Mouse (Mus musculus) retina, postnatal 1 day (tissue): ENCODE data around the gene Opcml.

Experiments used
- DNase-seq: peaks from one replicate; pipeline ENCODE4 v3.0.0-alpha.2; 2012

Gene Opcml

GRCm38 (mm10) chr9:28177052-28177451, 386.5 kb downstream of the Opcml start:
- no peak for DNase-seq

- DNase-seq: no peak
These were observed 387.7 kb downstream of the Opcml start for GRCm38 (mm10) chr9:28178123-28178887.

DNA sequence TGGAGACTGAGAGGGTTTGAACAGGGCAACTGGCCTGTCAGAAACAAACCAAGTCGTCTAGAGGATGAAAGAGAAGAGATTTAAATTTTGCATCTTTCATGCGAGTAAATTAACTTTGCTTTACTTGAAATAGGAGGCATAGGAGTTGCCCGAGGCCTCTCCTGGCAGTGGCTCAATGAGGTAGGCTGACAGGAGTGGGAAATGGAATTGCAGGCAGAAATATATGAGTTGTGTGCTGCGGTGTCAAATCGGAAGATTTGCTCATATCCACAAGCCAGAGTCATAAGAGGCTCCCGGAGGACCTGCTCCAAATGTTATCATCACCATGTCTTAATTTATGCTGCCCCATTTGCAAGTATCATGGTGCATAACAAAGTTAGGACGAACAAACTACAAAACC, 391.3 kb downstream of the Opcml start:
- no peak for DNase-seq

GRCm38 (mm10) chr9:28190226-28190625, 399.7 kb downstream of the Opcml start:
- DNase-seq: no peak

- no peak for DNase-seq
These were observed 400.2 kb downstream of the Opcml start for GRCm38 (mm10) chr9:28190751-28191150.

DNA sequence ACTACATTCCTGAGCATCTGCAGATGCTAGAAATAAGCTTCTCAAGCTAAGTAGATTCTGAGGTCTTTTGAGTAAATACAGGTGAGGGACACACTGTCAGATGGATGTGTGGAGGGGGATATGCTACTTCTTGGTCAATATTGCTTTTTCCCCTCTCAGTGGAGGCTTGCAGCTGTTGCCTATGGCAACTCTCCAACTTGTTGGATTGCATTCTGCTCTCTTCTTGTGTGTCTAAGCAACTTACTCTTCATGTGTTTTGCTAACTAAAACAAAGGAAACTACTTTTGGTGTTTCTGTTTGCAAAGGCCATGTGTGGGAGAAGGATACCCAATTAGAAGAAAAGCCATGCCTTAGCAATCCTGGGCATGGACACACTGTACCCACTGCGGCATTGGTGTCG, 406.0 kb downstream of the Opcml start:
- no peak for DNase-seq

DNA sequence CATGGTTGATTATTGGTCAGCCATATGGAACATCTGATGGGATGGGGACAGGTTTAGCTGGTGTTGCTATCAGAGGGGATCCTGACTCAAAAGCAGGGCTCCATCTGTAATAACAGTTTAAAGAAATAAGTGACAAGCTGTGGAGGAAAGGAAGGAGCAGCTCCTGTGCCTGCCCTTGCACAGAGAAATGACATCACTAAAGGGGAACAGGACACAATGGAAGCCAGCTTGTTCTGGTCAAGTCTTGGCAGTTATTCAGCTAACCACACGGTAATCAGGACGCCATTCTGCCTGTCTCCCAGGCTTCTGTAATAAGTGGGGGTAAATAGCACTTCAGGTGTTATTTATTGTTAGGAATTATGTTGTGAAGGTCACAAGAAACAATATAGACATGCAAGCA, 406.5 kb downstream of the Opcml start:
- no peak for DNase-seq

- DNase-seq: peak; percentile 49
These were observed 407.1 kb downstream of the Opcml start for GRCm38 (mm10) chr9:28197631-28198030.

DNA sequence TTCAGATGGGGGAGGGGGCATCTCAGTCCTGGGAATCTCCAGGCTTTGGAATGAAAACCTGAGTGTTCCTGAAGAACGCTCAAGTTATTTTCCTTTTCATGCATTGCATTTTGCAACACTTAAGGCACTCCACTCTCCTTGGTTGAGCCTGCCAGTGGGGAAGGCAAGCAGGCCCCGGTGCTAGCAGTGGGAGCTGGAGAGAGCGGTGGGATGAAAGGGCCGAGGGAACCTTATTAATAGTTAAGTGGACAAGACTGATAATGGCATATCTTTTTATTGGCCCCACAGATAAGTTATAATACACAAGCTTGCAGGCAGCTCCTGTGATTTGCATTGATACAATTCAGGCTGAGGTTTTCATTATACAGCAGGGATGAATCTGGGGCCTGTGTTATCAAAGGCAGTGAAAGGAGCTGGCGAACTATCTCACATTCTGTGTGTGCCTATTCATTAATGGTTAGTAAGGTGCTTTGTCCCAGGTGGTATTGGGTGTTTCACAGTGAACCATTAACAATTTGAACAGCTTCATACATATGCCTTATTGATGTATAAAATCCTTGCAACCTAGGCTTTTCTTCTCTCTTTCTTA, 407.6 kb downstream of the Opcml start:
- no peak for DNase-seq

GRCm38 (mm10) chr9:28207441-28207840, 416.9 kb downstream of the Opcml start:
- DNase-seq: no peak

- no peak for DNase-seq
These were observed 418.1 kb downstream of the Opcml start for GRCm38 (mm10) chr9:28208696-28209095.

- DNase-seq: peak; percentile 3
These were observed 421.3 kb downstream of the Opcml start for GRCm38 (mm10) chr9:28211877-28212276.

GRCm38 (mm10) chr9:28213893-28214292, 423.3 kb downstream of the Opcml start:
- no peak for DNase-seq

DNA sequence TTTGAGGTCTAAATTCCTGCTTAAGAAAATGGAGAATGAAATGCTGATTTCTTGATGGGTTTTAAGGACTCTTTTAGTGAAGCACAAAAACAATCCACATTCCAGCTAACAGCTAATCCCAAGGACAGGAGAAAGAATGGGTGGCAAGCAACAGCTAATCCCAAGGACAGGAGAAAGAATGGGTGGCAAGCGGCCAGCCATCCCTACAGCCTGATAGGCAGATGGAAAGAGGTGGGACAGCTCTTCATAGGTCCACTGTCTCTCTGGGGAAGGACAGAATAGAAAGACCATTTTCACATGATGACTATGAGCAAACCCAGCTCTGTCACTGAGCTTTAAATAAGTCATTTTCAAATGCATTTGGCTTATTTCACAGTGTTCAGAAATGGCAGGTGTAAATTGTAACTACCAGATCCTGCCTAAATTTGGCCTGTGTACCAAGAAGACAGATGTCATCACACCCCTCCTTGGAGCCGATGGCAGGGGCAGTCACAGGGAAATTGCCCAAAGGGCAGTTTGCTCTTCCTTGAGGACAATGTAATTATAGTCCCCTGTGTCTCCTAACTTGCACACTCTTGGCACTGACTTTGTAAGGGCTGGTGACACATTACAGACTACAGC, 427.6 kb downstream of the Opcml start:
- no peak for DNase-seq

GRCm38 (mm10) chr9:28222726-28223125, 432.2 kb downstream of the Opcml start:
- DNase-seq: no peak

- DNase-seq: no peak
These were observed 435.4 kb downstream of the Opcml start for GRCm38 (mm10) chr9:28225824-28226569.

DNA sequence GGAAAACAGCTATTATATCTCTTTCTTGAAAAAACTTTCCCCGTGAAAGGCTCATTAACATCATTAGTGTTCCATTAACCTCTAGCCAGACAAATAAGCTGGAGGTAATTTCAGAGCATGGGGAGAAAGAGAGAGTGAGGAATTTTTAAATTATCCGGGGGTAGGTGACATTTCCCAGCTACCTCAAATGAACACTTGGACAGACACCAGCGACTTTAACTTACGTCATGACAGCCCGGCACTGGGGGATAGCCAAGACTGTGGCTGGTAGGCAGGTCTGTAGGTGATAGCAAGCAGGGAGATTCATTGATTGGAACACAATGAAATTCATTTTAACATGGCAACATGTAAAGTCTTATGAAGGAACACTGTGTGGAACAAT, 436.0 kb downstream of the Opcml start:
- DNase-seq: no peak

DNA sequence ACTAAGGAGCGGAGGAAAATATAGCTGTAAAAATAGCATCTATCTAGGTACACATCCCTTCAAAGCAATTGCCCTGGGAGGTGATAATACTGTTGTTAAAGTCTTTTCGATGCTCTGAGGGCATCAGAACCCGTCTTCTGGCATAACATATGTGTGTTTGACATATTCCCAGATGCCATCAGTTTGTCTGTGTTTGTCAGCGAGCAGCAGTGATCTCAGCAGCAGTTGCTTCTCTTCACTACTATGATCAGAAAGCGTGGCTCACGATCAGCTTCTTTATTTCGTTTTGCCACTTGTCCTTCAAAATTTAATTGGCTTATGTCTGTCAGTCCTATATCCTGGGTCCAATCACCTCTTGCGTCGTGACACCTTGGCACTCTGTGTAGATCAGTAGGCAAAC, 447.9 kb downstream of the Opcml start:
- DNase-seq: no peak

GRCm38 (mm10) chr9:28247742-28248503, 457.3 kb downstream of the Opcml start:
- DNase-seq: peak; percentile 67

- no peak for DNase-seq
These were observed 460.8 kb downstream of the Opcml start for GRCm38 (mm10) chr9:28251341-28251740.

DNA sequence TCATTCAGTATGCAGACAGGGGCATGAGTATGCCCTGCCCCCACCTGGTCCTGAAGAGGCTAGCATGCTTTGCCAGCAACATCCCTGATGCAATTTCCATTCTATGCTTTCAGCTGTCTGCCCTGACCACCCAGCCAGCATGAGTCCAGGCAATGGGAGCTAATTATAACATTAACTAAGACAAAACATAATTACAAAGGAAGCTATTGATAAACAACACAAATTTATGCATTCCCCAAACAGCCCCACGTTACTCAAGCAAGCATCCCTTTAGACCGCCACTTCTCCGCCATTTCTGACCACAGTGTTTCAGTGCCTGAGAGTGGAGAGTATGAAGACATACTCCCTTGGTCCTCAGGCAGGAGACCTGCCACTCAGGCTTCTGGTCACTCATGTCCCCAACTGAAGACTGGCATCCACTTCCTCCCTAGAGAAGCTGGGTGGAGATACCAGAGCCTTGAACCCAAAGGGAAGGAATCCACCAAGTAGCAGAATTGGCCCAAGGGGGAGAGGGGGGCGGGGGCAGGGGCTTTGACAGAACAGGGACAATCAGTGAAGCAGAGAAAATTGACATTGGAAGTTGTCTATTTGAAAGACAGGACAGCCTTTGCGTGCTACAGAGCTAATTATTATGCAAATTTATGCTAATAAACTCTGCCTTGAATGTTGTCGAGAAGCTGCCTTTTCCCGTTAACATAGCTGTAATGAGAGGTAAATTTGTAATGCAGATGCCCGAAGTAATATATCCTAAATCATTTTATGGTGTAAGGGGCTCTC, 464.7 kb downstream of the Opcml start:
- DNase-seq: peak; percentile 68

- DNase-seq: peak; percentile 14
These were observed 465.3 kb downstream of the Opcml start for GRCm38 (mm10) chr9:28255905-28256268.
